8 mouse cellular contexts compared by ENCODE assay signal in genomic region chr8:85071514-85072281, GRCm38 (mm10). TPM values are rescaled to one million over a fixed set of nuclear protein-coding genes. Genes with fewer than 3 reads are reported as not detected.
DNase-seq lines count a peak whose midpoint lies in the region; ATAC-seq and TF ChIP-seq lines count a peak whose summit lies in the region.

Gene Dhps, plus strand, starts transcription at chr8:85071757.

- H3K36me3 ChIP-seq in heart, embryonic 11.5 days (ENCODE audit: control insufficient read depth, insufficient read depth, low read length): peaks cover 27% of the 10 kb centered on the region
- H3K36me3 ChIP-seq in kidney, postnatal 0 days (ENCODE audit: insufficient read depth, low read length): peaks cover 32% of the 10 kb centered on the region
- peaks cover 32% of the 10 kb centered on the region for H3K36me3 ChIP-seq in liver, embryonic 11.5 days (ENCODE audit: control insufficient read depth, insufficient read depth, low read length)
- peaks cover 33% of the 10 kb centered on the region for H3K36me3 ChIP-seq in stomach, embryonic 14.5 days (ENCODE audit: control insufficient read depth, insufficient read depth, low read length)

- H3K4me2 ChIP-seq in heart, embryonic 11.5 days: peak within 1 kb of the TSS; percentile 80
- peak within 1 kb of the TSS; percentile 71 for H3K4me2 ChIP-seq in kidney, postnatal 0 days (ENCODE audit: low read length)
- peak within 1 kb of the TSS; percentile 94 for H3K4me2 ChIP-seq in liver, embryonic 11.5 days
- H3K4me2 ChIP-seq in stomach, embryonic 14.5 days (replicated peaks; ENCODE audit: low read depth, low read length): peak within 1 kb of the TSS; percentile 67

- WGBS in heart, embryonic 11.5 days (ENCODE audit: insufficient replicate concordance): under 1% methylated on average over 68 of the region's 68 CpGs
- under 1% methylated on average over 68 of the region's 68 CpGs for WGBS in kidney, postnatal 0 days
- under 1% methylated on average over 68 of the region's 68 CpGs for WGBS in liver, embryonic 11.5 days
- under 1% methylated on average over 68 of the region's 68 CpGs for WGBS in stomach, embryonic 14.5 days

- peak; percentile 81 for ATAC-seq in erythroblast, adult 5-6 weeks (replicated peaks; ENCODE audit: low FRiP score, poor library complexity, severe bottlenecking)
- ATAC-seq in heart, embryonic 11.5 days (replicated peaks; ENCODE audit: insufficient number of reproducible peaks, low FRiP score, low TSS enrichment): peak; percentile 81
- ATAC-seq in kidney, postnatal 0 days (replicated peaks; ENCODE audit: low FRiP score, low read depth): peak; percentile 85
- ATAC-seq in liver, embryonic 11.5 days (replicated peaks; ENCODE audit: low FRiP score): peak; percentile 85
- ATAC-seq in stomach, embryonic 14.5 days (ENCODE audit: insufficient number of reproducible peaks, insufficient read depth, low FRiP score, low read depth): peak; percentile 91

- no peaks in the 10 kb centered on the region for H3K9me3 ChIP-seq in heart, embryonic 11.5 days (replicated peaks; ENCODE audit: control insufficient read depth, low read length)
- H3K9me3 ChIP-seq in kidney, postnatal 0 days (replicated peaks; ENCODE audit: low read length): no peaks in the 10 kb centered on the region
- no peaks in the 10 kb centered on the region for H3K9me3 ChIP-seq in liver, embryonic 11.5 days (ENCODE audit: control insufficient read depth, low read length)
- no peaks in the 10 kb centered on the region for H3K9me3 ChIP-seq in stomach, embryonic 14.5 days (ENCODE audit: control insufficient read depth, low read depth, low read length)

- H3K27ac ChIP-seq in heart, embryonic 11.5 days (ENCODE audit: low read depth, low read length): peak within 1 kb of the TSS; percentile 96
- H3K27ac ChIP-seq in kidney, postnatal 0 days: peak within 1 kb of the TSS; percentile 99
- peak within 1 kb of the TSS; percentile 90 for H3K27ac ChIP-seq in liver, embryonic 11.5 days (ENCODE audit: low read depth, low read length)
- H3K27ac ChIP-seq in stomach, embryonic 14.5 days (ENCODE audit: low read length): peak within 1 kb of the TSS; percentile 98

- H3K4me1 ChIP-seq in heart, embryonic 11.5 days (ENCODE audit: control insufficient read depth, insufficient read depth, low read length): peaks cover 8% of the 10 kb centered on the region
- 0 out of 2 replicates have a peak, but pooled peaks cover 8% of the 10 kb centered on the region for H3K4me1 ChIP-seq in kidney, postnatal 0 days (replicated peaks; ENCODE audit: insufficient read depth, low read length)
- H3K4me1 ChIP-seq in liver, embryonic 11.5 days (replicated peaks; ENCODE audit: control insufficient read depth, insufficient read depth, low read length): peaks cover 28% of the 10 kb centered on the region
- peaks cover 4% of the 10 kb centered on the region; the same call in 1 of the 2 replicates for H3K4me1 ChIP-seq in stomach, embryonic 14.5 days (ENCODE audit: control insufficient read depth, insufficient read depth, low read length)

- no peaks in the 10 kb centered on the region for H3K27me3 ChIP-seq in heart, embryonic 11.5 days (ENCODE audit: control insufficient read depth, insufficient read depth, low read length)
- no peaks in the 10 kb centered on the region for H3K27me3 ChIP-seq in kidney, postnatal 0 days (ENCODE audit: insufficient read depth, low read length)
- H3K27me3 ChIP-seq in liver, embryonic 11.5 days (replicated peaks; ENCODE audit: control insufficient read depth, insufficient read depth, low read length): no peaks in the 10 kb centered on the region
- H3K27me3 ChIP-seq in stomach, embryonic 14.5 days (ENCODE audit: control insufficient read depth, insufficient read depth, low read length): no peaks in the 10 kb centered on the region

- peak; percentile 34; the same call in 1 of the 2 replicates for TF ChIP-seq CTCF in kidney, postnatal 0 days (IDR thresholded peaks at IDR 0.05; ENCODE audit: low read depth)

- peak; percentile 94 for DNase-seq in B cell, adult 2 months
- peak; percentile 97 for DNase-seq in brain, adult 2 months (ENCODE audit: low read depth, low spot score)
- DNase-seq in kidney, postnatal 0 days (ENCODE audit: low spot score): peak; percentile 97
- peak; percentile 84 for DNase-seq in liver, embryonic 11.5 days (ENCODE audit: low spot score)
- DNase-seq in naive thymus-derived CD4-positive, alpha-beta T cell, adult 2 months (ENCODE audit: low read depth): peak; percentile 92

- H3K4me3 ChIP-seq in heart, embryonic 11.5 days (ENCODE audit: low read depth, low read length): peak within 1 kb of the TSS; percentile 97
- peak within 1 kb of the TSS; percentile 89 for H3K4me3 ChIP-seq in kidney, postnatal 0 days (replicated peaks; ENCODE audit: low read depth, low read length)
- peak within 1 kb of the TSS; percentile 70 for H3K4me3 ChIP-seq in liver, embryonic 11.5 days (ENCODE audit: low read depth, low read length)
- peak within 1 kb of the TSS; percentile 97 for H3K4me3 ChIP-seq in stomach, embryonic 14.5 days (ENCODE audit: low read depth, low read length)

- peak within 1 kb of the TSS; percentile 97 for H3K9ac ChIP-seq in heart, embryonic 11.5 days (ENCODE audit: low read depth, low read length)
- peak within 1 kb of the TSS; percentile 93 for H3K9ac ChIP-seq in kidney, postnatal 0 days (ENCODE audit: low read depth, low read length)
- peak within 1 kb of the TSS; percentile 82 for H3K9ac ChIP-seq in liver, embryonic 11.5 days (ENCODE audit: low read depth, low read length)
- peak within 1 kb of the TSS; percentile 85 for H3K9ac ChIP-seq in stomach, embryonic 14.5 days (replicated peaks; ENCODE audit: low read depth, low read length)

RNA-seq across cellular contexts. Expression of gene Dhps, which starts in this region (rescaled TPM):
- 12.3 and 16.1 TPM in 2 replicates for total RNA-seq in erythroblast, adult 5-6 weeks (2015; ENCODE audit: low replicate concordance)
- 3.2 and 12.1 TPM in 2 replicates for total RNA-seq in erythroblast, adult 5-6 weeks (2017; ENCODE audit: low replicate concordance)
- polyA plus RNA-seq in heart, embryonic 11.5 days (2014; fragmentation: Nextera tagmentation; extraction: Ambion mirVana): 57.6 and 60.0 TPM in 2 replicates
- polyA plus RNA-seq in kidney, postnatal 0 days (2015; fragmentation: Nextera tagmentation; extraction: Ambion mirVana): 55.7 and 59.7 TPM in 2 replicates
- 72.5 and 73.8 TPM in 2 replicates for polyA plus RNA-seq in liver, embryonic 11.5 days (2014; fragmentation: Nextera tagmentation; extraction: Ambion mirVana)
- polyA plus RNA-seq in stomach, embryonic 14.5 days (2014; fragmentation: Nextera tagmentation; extraction: Ambion mirVana): 51.9 and 53.9 TPM in 2 replicates

Comparison
In these comparisons a context has a peak if more than half of its experiments do, and no peak if none do; other contexts are left out.
1. Peak in every context shown above with its lines: DNase-seq, ATAC-seq, H3K4me3 ChIP-seq and H3K27ac ChIP-seq.